Mouse (Mus musculus) B cell, adult 67 days (primary cell): ENCODE data around the gene Olfr1218. TPM values are rescaled to one million over a fixed set of nuclear protein-coding genes. Genes with fewer than 3 reads are reported as not detected.

Source experiments
- total RNA-seq, 2 experiments: library from RNA; stranded (reverse); gene quantifications; 4 replicates each; pipeline ENCODE4 v1.2.4; 2023

The Olfr1218 gene
- not detected for total RNA-seq

GRCm38 (mm10) chr2:89061087-89061486, at the start of gene Olfr1218:
Gene Olfr1218, minus strand, starts transcription at chr2:89061187.

GRCm38 (mm10) chr2:89106735-89107134, 45.7 kb upstream of the Olfr1218 start, which contains the start of gene Olfr1220:
Gene Olfr1220, minus strand, starts transcription at chr2:89106835.

DNA sequence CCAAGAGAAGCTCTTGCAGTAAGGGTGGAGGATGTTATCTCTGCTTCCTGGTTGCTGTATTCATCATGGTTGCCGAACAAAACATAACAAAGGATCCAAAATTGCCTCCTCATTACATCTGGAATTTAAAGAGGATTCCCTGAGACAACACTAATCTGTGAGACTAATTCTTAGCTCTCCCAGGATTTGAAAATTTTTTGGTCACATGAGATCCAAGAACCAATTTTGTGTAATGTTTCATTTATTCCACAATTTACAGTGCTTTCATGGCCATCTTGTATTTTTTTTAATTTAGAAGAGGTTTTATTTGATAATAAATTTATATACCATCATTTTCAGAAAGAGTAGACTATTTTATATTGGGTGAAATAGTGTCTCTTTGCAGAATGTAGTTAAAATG, 22.4 kb upstream of the Olfr1218 start, which contains the start of gene Olfr1219:
Olfr1219 (minus strand) TSS at position 101 of the 400 bp plus-strand sequence.

GRCm38 (mm10) chr2:89031965-89032364, 29.0 kb downstream of the Olfr1218 start, which contains the start of gene Olfr1217:
Gene Olfr1217, minus strand, starts transcription at chr2:89032065.

GRCm38 (mm10) chr2:89018240-89018639, 42.7 kb downstream of the Olfr1218 start, which contains the start of gene Olfr1216:
Gene Olfr1216, minus strand, starts transcription at chr2:89018340.

DNA sequence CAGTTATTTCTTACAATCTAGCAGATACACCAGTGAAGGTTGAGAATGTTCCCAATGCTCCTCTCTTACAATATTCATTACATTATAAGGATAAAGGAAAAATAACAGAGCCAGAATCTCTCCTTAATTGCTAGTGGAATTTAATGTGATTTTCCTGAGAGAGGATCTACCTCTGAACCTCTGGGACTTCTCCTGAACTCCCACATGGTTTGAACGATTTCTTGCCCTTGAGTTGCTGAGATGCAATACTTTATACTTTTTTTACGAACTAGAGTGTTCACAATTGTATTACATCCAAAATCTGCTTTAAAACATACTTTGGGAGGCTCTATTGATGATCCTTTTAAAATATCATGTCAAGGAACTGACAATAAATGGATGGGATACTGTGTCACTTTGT, 54.1 kb downstream of the Olfr1218 start, which contains the start of gene Olfr1215:
Olfr1215 (minus strand) TSS at position 101 of the 400 bp plus-strand sequence.

Other genes with a start within 250 kb of the Olfr1218 start
- not detected for gene Olfr1202, start 246.7 kb downstream of the Olfr1218 start, total RNA-seq
- not detected for gene Olfr1205, start 231.4 kb downstream of the Olfr1218 start, total RNA-seq
- not detected for gene Olfr1204, start 211.9 kb downstream of the Olfr1218 start, total RNA-seq
- gene Olfr1206, start 198.0 kb downstream of the Olfr1218 start, total RNA-seq = not detected
- gene Olfr1208, start 158.9 kb downstream of the Olfr1218 start, total RNA-seq = not detected
- not detected for gene Olfr1209, start 146.0 kb downstream of the Olfr1218 start, total RNA-seq
- not detected for gene Olfr1211, start 123.1 kb downstream of the Olfr1218 start, total RNA-seq
- gene Olfr1212, start 107.2 kb downstream of the Olfr1218 start, total RNA-seq = not detected
- gene Gm13762, start 80.9 kb downstream of the Olfr1218 start, total RNA-seq = not detected
- gene Olfr1214, start 68.5 kb downstream of the Olfr1218 start, total RNA-seq = not detected
- not detected for gene Olfr1215, start 54.2 kb downstream of the Olfr1218 start, total RNA-seq
- gene Olfr1216, start 42.8 kb downstream of the Olfr1218 start, total RNA-seq = not detected
- not detected for gene Olfr1217, start 29.1 kb downstream of the Olfr1218 start, total RNA-seq
- gene Olfr1219, start 22.3 kb upstream of the Olfr1218 start, total RNA-seq = not detected
- gene Olfr1220, start 45.6 kb upstream of the Olfr1218 start, total RNA-seq = not detected
- not detected for gene Olfr1221, start 56.1 kb upstream of the Olfr1218 start, total RNA-seq
- not detected for gene Olfr1222, start 71.9 kb upstream of the Olfr1218 start, total RNA-seq
- gene Olfr1223, start 90.4 kb upstream of the Olfr1218 start, total RNA-seq = not detected
- gene Olfr1224-ps1, start 102.9 kb upstream of the Olfr1218 start, total RNA-seq = not detected
- gene Olfr1225, start 113.5 kb upstream of the Olfr1218 start, total RNA-seq = not detected
- gene Olfr1226, start 138.9 kb upstream of the Olfr1218 start, total RNA-seq = not detected
- gene Olfr1228, start 192.9 kb upstream of the Olfr1218 start, total RNA-seq = not detected
- not detected for gene Olfr1229, start 226.8 kb upstream of the Olfr1218 start, total RNA-seq
- gene Olfr1230, start 236.1 kb upstream of the Olfr1218 start, total RNA-seq = not detected
- gene Olfr1231, start 245.9 kb upstream of the Olfr1218 start, total RNA-seq = not detected